Mouse (Mus musculus): ENCODE measurements around the gene Smok2a. TPM values are rescaled to one million over a fixed set of nuclear protein-coding genes. Genes with fewer than 3 reads are reported as not detected.
"Not testable (repeated sequence)": the region's sequence is repeated elsewhere in the genome, so short reads cannot be mapped to it uniquely, and the experiment has no call there.

The Smok2a gene
- polyA plus RNA-seq, 1 experiment = not detected

GRCm38 (mm10) chr17:13212136-13212850, 8.7 kb upstream of the Smok2a start:
- H3K36me3 ChIP-seq (ENCODE audit: control insufficient read depth, insufficient read depth) = no peaks in the 10 kb centered on the region
- H3K4me3 ChIP-seq (ENCODE audit: insufficient read depth, poor library complexity, severe bottlenecking) = no peak overlapping the region
- H3K79me2 ChIP-seq (ENCODE audit: control insufficient read depth, insufficient read depth) = no peaks in the 10 kb centered on the region
- no peak overlapping the region for H3ac ChIP-seq (ENCODE audit: control insufficient read depth, insufficient read length, low read depth)
- no peaks in the 10 kb centered on the region for H3K27me3 ChIP-seq (ENCODE audit: control insufficient read depth, insufficient read depth, insufficient read length)
- TF ChIP-seq CEBPB (IDR thresholded peaks at IDR 0.05; ENCODE audit: low read depth) (no peak), MYOG (IDR thresholded peaks at IDR 0.05; ENCODE audit: control insufficient read depth, extremely low read depth, insufficient read length) (no peak)
- H3K79me3 ChIP-seq (ENCODE audit: low read depth) = no peaks in the 10 kb centered on the region

DNA sequence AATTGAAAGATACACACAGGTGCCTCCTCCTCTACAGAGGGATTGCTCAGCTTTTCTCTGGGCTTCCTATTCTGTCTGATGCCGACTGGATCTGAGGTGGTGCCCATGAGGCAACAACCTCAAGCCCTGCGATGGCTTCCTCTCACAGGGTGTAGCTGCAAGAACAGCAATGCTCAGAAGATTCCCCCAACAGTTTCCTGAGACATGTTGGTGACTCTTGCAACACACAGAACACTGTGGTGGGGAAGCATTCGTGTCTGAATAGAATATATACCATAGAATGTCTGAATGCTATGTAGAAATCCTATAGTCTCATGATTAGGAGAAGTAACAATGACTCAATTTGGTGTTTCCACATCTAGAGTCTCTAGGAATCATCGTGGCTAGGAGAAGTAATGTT, 6.8 kb upstream of the Smok2a start:
- H3K79me3 ChIP-seq (ENCODE audit: low read depth) = no peaks in the 10 kb centered on the region
- H3K79me2 ChIP-seq (ENCODE audit: control insufficient read depth, insufficient read depth) = no peaks in the 10 kb centered on the region
- no peak overlapping the region for H3K4me3 ChIP-seq (ENCODE audit: insufficient read depth, poor library complexity, severe bottlenecking)
- H3K36me3 ChIP-seq (ENCODE audit: control insufficient read depth, insufficient read depth) = no peaks in the 10 kb centered on the region
- TF ChIP-seq FOSL1 (IDR thresholded peaks at IDR 0.05; ENCODE audit: insufficient read depth, low read length, poor library complexity, severe bottlenecking) (no peak), MAX (IDR thresholded peaks at IDR 0.05) (no peak), CEBPB (IDR thresholded peaks at IDR 0.05; ENCODE audit: low read depth) (no peak), MYOD1 (IDR thresholded peaks at IDR 0.05; ENCODE audit: control insufficient read depth, insufficient read length, low read depth) (no peak), MYOG (IDR thresholded peaks at IDR 0.05; ENCODE audit: control insufficient read depth, extremely low read depth, insufficient read length) (no peak), USF1 (IDR thresholded peaks at IDR 0.05; ENCODE audit: low read depth) (no peak), CTCF (IDR thresholded peaks at IDR 0.05; ENCODE audit: control insufficient read depth, insufficient read depth, insufficient read length) (no peak)
- H3ac ChIP-seq (ENCODE audit: control insufficient read depth, insufficient read length, low read depth) = no peak overlapping the region
- no peaks in the 10 kb centered on the region for H3K27me3 ChIP-seq (ENCODE audit: control insufficient read depth, insufficient read depth, insufficient read length)

DNA sequence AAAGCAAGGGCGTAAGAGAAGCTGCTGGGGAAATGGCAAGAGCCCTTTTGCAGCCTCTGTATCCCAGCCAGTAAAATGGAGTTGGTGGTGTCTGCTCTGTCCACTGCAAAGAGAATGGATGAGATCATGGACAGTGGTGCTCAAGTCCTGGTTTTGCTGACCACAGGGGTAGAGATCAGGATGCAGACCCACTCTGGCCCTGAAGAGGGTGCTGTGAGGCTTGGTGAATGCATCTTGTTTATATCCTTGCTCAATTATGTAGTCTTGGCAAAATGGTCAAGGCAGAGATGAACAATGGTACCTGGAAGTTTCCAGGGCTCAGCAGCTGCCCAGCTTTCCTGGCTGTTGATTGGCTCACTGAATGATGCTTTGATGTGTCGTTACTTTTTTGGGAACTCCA, 5.4 kb upstream of the Smok2a start:
- no peaks in the 10 kb centered on the region for H3K36me3 ChIP-seq (ENCODE audit: control insufficient read depth, insufficient read depth)
- no peaks in the 10 kb centered on the region for H3K79me2 ChIP-seq (ENCODE audit: control insufficient read depth, insufficient read depth)
- no peaks in the 10 kb centered on the region for H3K27me3 ChIP-seq (ENCODE audit: control insufficient read depth, insufficient read depth, insufficient read length)
- no peak overlapping the region for H3ac ChIP-seq (ENCODE audit: control insufficient read depth, insufficient read length, low read depth)
- no peaks in the 10 kb centered on the region for H3K79me3 ChIP-seq (ENCODE audit: low read depth)
- TF ChIP-seq MYOD1 (IDR thresholded peaks at IDR 0.05; ENCODE audit: control insufficient read depth, insufficient read length, low read depth) (no peak), MYOG (IDR thresholded peaks at IDR 0.05; ENCODE audit: control insufficient read depth, extremely low read depth, insufficient read length) (no peak), CTCF (IDR thresholded peaks at IDR 0.05; ENCODE audit: control insufficient read depth, insufficient read depth, insufficient read length) (no peak), MAX (IDR thresholded peaks at IDR 0.05) (no peak), USF1 (IDR thresholded peaks at IDR 0.05; ENCODE audit: low read depth) (no peak), FOSL1 (IDR thresholded peaks at IDR 0.05; ENCODE audit: insufficient read depth, low read length, poor library complexity, severe bottlenecking) (no peak), CEBPB (IDR thresholded peaks at IDR 0.05; ENCODE audit: low read depth) (no peak)
- H3K4me3 ChIP-seq (ENCODE audit: insufficient read depth, poor library complexity, severe bottlenecking) = no peak overlapping the region

DNA sequence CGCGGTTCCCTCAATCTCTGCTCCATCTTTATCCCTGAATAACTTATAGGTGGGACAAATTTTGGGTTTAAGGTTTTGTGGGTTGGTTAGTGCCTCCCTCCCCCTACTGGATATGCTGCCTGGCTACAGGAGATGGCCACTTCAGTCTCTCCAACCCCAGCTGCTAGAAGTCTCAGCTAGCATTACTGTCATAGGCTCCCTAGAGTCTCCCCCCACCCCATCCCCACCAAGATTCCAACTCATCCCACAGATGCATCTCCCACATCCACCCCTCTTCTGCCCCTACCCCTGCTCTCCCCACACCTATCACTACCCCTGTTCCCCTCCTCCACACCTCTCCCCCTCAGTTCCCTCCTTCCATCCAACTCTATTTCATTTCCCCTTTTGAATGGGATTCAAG, 933 bp downstream of the Smok2a start:
- not testable (repeated sequence) for H3K36me3 ChIP-seq (ENCODE audit: control insufficient read depth, insufficient read depth); H3K27me3 ChIP-seq (ENCODE audit: control insufficient read depth, insufficient read depth, insufficient read length); H3K79me3 ChIP-seq (ENCODE audit: low read depth); H3ac ChIP-seq (ENCODE audit: control insufficient read depth, insufficient read length, low read depth); H3K4me3 ChIP-seq (ENCODE audit: insufficient read depth, poor library complexity, severe bottlenecking); H3K79me2 ChIP-seq (ENCODE audit: control insufficient read depth, insufficient read depth)

DNA sequence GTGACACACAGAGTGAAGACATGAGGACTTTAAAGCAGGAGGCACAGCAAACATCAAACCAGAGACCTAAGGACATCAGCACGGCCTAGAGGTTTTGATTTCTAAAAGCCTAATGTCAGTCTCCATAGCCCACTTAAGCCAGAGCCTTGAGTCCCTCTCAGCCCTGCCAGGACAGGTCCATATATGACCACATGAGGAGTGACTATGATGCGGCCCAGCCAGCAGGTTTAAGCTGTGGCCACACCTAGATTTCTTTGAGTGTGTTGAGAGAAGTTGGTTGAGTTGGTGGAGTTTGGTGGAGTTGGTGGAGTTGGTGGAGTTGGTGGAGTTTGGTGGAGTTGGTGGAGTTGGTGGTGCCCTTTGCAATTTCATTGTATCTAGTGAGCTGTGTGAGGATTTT, 9.0 kb downstream of the Smok2a start, which contains the start of gene Smok2b:
TSS of gene Smok2b (plus strand) at position 301 of the 400 bp plus-strand sequence.
- H3K4me3 ChIP-seq (ENCODE audit: insufficient read depth, poor library complexity, severe bottlenecking); H3K36me3 ChIP-seq (ENCODE audit: control insufficient read depth, insufficient read depth); H3K79me3 ChIP-seq (ENCODE audit: low read depth); H3ac ChIP-seq (ENCODE audit: control insufficient read depth, insufficient read length, low read depth); H3K27me3 ChIP-seq (ENCODE audit: control insufficient read depth, insufficient read depth, insufficient read length); H3K79me2 ChIP-seq (ENCODE audit: control insufficient read depth, insufficient read depth): not testable (repeated sequence)

DNA sequence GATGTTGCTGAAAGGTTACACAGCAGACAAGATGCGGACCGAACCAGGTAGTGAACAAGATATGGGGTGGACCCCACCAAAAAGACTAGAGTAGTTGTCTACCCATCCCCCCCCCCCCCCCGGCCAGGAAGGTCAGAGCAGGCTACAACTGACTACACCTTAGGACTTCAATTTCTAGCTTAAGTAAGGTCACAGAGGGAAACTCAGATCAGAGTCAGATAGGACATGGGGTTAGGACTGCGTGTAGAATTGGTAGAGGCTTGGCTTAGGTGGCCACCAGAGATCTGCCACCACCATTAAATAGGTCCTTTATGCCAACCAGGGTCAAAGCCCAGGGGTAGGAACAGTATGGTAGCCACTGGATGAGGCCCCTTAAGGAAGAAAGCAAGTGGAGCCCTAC, 18.5 kb downstream of the Smok2a start:
- H3K79me3 ChIP-seq (ENCODE audit: low read depth); H3ac ChIP-seq (ENCODE audit: control insufficient read depth, insufficient read length, low read depth); H3K4me3 ChIP-seq (ENCODE audit: insufficient read depth, poor library complexity, severe bottlenecking); H3K79me2 ChIP-seq (ENCODE audit: control insufficient read depth, insufficient read depth); H3K27me3 ChIP-seq (ENCODE audit: control insufficient read depth, insufficient read depth, insufficient read length); H3K36me3 ChIP-seq (ENCODE audit: control insufficient read depth, insufficient read depth): not testable (repeated sequence)

- not testable (repeated sequence) for H3ac ChIP-seq (ENCODE audit: control insufficient read depth, insufficient read length, low read depth); H3K36me3 ChIP-seq (ENCODE audit: control insufficient read depth, insufficient read depth); H3K79me3 ChIP-seq (ENCODE audit: low read depth); H3K79me2 ChIP-seq (ENCODE audit: control insufficient read depth, insufficient read depth); H3K4me3 ChIP-seq (ENCODE audit: insufficient read depth, poor library complexity, severe bottlenecking); H3K27me3 ChIP-seq (ENCODE audit: control insufficient read depth, insufficient read depth, insufficient read length)
Observed at GRCm38 (mm10) chr17:13240807-13241727, 20.1 kb downstream of the Smok2a start.

DNA sequence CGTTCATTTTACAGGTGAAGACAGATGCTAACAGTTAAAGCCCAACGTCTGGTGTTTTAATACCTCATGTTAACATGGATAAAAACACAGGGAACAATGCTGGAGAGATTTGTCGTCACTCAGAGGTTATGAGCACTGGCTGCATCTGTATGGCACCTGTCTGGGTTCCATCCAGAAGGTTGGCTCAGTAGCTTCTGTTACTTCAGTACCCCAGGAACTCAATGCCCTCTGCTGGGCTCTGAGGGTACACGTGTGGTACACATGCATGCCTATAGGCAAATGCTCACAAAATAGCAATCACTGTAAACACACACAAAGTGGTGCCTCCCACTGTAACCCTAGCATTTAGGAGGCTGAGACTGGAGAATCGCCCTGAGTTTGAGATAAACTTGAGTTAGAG, 33.8 kb downstream of the Smok2a start:
- not testable (repeated sequence) for H3K79me3 ChIP-seq (ENCODE audit: low read depth); H3K4me3 ChIP-seq (ENCODE audit: insufficient read depth, poor library complexity, severe bottlenecking); H3K36me3 ChIP-seq (ENCODE audit: control insufficient read depth, insufficient read depth); H3K79me2 ChIP-seq (ENCODE audit: control insufficient read depth, insufficient read depth); H3ac ChIP-seq (ENCODE audit: control insufficient read depth, insufficient read length, low read depth); H3K27me3 ChIP-seq (ENCODE audit: control insufficient read depth, insufficient read depth, insufficient read length)

Data from C2C12 (cell line).